Mouse (Mus musculus) c-Kit-positive CD71-positive TER-119-negative erythroid progenitor cells, embryonic 14.5 days (primary cell): ENCODE measurements around the gene Klk7.

ENCODE experiments used
- DNase-seq: peaks from one replicate; pipeline ENCODE4 v3.0.0-alpha.2; 2013; ENCODE audit warnings: low read depth

Gene Klk7

GRCm38 (mm10) chr7:43810994-43811393 is at the start of gene Klk7:
TSS of gene Klk7 (plus strand) at chr7:43811294.
- DNase-seq: no peak

GRCm38 (mm10) chr7:43766484-43766883 is 44.6 kb upstream of the Klk7 start:
- DNase-seq: no peak

- no peak for DNase-seq
These were observed 42.5 kb upstream of the Klk7 start, which contains the start of gene Klk12 for GRCm38 (mm10) chr7:43768597-43768996. TSS of gene Klk12 (plus strand) at chr7:43768897.

GRCm38 (mm10) chr7:43769636-43770035 is 41.5 kb upstream of the Klk7 start:
- DNase-seq: no peak

GRCm38 (mm10) chr7:43770701-43771100 is 40.4 kb upstream of the Klk7 start:
- no peak for DNase-seq

DNA sequence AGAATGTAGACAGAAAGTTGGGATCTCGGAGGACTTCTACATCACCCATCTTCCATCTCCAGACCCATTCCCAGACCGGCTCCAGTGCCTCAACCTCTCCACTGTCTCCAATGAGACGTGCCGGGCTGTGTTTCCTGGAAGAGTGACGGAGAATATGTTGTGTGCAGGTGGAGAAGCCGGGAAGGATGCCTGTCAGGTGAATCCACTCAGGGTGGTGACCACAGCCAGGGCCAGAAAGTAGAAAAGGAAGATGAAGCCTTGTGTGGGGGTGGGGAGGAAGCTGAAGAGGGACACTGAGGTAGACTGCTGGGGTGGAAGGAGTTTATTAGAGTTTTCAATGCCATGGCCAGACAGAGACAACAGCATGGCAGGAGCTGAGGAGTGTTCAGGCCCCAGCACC is 39.2 kb upstream of the Klk7 start:
- no peak for DNase-seq

DNA sequence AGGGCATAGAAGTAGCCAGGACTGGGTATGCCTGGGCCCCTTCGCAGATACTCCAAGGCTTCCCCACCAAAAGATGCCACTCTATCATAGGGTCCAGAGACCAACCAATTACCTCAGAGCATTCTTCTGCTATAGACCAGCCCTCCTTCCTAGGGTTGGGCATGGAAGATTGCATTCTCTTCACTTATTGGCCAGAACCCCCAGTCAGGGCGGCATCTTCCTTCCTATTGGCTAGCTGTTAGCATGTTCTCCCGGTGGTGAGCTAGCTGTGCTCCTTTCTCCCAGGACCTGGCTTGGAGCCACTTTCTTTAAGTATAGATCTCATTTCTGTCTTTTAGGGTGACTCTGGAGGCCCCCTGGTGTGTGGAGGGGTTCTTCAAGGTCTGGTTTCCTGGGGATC is 38.2 kb upstream of the Klk7 start:
- DNase-seq: no peak

GRCm38 (mm10) chr7:43774364-43774763 is 36.7 kb upstream of the Klk7 start, which contains the start of gene Klk11:
TSS of gene Klk11 (plus strand) at chr7:43774604.
- no peak for DNase-seq

GRCm38 (mm10) chr7:43774802-43775201 is 36.3 kb upstream of the Klk7 start:
- DNase-seq: no peak

GRCm38 (mm10) chr7:43775311-43776057 is 35.6 kb upstream of the Klk7 start:
- no peak for DNase-seq

DNA sequence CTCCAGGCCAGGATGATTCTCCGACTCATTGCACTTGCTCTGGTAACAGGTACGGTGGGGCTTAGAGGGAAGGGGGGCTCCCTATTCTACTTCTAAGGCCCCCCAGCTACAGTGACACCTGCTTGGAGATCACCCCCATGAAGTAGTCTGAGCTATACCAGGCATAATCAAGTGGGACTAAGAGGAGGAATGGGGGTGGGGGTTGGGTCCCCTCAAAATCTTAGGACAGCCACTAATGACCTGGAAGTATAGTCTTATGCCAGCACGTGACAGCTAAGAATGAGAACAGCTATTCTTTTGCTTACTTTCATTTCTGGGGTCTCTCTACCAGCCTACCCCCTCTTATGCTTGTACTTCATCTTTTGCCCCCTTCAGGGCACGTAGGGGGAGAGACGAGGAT is 34.6 kb upstream of the Klk7 start:
- DNase-seq: no peak

- DNase-seq: no peak
These were observed 33.7 kb upstream of the Klk7 start for GRCm38 (mm10) chr7:43777423-43777822.

DNA sequence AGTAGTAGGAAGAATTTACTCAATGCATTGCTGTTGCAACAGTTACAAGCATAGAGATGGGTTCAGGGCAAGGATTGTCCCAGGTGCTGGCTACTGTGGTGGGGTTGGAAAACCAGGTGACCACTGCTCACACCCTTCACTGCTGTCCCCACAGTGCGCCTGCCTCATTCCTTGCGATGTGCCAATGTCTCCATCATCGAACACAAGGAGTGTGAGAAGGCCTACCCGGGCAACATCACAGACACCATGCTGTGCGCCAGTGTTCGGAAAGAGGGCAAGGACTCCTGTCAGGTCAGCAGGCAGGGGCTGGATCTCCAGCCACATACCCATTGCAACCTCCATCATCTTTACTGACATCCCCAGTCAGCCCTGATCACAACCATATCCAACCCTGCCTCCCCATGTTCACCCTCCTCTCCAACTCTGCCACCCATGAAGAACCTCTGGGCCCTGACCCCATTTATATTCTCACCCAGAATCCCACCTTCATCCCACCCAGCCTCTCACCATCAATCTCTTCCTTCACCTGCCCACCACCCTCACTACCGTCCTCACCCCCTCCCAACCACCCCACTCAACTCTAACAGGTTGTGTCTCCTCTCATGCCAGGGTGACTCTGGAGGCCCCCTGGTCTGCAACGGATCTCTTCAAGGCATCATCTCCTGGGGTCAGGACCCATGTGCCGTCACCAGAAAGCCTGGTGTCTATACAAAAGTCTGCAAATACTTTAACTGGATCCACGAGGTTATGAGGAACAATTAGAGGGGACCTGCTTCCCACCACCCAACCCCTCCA is 32.7 kb upstream of the Klk7 start:
- DNase-seq: no peak

- no peak for DNase-seq
These were observed 30.9 kb upstream of the Klk7 start for GRCm38 (mm10) chr7:43780241-43780640.

GRCm38 (mm10) chr7:43780746-43781145 is 30.3 kb upstream of the Klk7 start, which contains the start of gene Klk10:
TSS of gene Klk10 (plus strand) at chr7:43781035.
- DNase-seq: no peak

- no peak for DNase-seq
These were observed 29.6 kb upstream of the Klk7 start for GRCm38 (mm10) chr7:43781541-43781940.

- DNase-seq: peak; percentile 20
These were observed 28.5 kb upstream of the Klk7 start for GRCm38 (mm10) chr7:43782275-43783265.

DNA sequence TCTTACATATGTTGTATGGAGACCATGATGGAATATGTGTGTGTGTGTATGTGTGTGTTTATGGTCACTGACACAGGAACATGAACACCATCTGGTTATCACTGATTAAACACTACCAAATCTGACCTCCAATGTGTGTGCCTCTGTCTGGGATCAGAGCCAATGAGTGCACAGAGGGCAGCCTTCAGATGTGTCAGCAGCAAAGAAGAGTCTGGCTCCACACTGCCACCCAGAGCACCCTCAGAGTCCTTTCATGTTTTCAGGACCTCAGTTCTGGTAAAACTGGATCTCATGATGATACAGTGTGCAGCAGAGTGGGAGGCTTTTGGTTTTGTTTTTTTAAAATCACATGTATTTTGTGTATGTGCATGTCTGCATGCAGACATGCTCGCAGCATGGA is 25.8 kb upstream of the Klk7 start:
- no peak for DNase-seq

GRCm38 (mm10) chr7:43788096-43788495 is 23.0 kb upstream of the Klk7 start:
- no peak for DNase-seq

DNA sequence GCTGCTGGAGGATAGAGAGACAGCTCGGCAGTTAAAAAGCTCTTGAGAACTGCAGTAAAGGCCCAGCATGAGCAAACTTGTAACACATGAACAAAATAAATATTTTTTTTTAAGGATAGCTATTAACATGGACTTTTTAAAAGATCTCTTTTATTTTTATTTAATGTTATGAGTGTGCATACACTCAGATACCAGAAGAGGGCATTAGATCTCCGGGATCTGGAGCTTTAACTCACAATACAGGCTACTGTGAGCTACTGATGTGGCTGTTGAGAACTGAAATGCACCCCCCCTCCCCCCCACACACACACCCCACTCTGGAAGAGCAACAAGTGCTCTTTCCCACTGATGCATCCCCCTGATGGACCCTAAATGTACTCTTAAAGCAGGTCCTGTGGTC is 21.8 kb upstream of the Klk7 start:
- DNase-seq: no peak

DNA sequence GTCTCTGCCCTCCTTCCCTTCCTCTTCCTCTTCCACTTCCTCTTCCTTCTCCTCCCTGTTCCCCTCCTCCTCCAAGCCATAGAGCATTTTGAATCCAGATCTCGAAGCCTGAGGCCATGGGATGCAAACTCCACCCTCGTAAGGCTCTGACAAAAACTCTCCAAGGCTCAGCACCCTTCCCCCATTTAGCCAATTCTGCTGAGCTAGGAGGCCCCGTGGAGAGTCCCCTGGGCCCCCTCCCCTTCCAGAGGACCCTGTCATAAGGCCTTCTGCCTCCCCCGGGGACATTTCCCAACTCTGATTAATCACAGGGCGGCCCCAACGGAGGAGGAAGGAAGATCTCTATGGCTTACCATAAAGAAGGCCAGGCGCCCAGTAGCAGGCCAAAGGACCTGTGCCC is 19.5 kb upstream of the Klk7 start, which contains the start of gene Klk9:
Gene Klk9, plus strand, starts transcription at position 301 of the 400 bp plus-strand sequence.
- no peak for DNase-seq

DNA sequence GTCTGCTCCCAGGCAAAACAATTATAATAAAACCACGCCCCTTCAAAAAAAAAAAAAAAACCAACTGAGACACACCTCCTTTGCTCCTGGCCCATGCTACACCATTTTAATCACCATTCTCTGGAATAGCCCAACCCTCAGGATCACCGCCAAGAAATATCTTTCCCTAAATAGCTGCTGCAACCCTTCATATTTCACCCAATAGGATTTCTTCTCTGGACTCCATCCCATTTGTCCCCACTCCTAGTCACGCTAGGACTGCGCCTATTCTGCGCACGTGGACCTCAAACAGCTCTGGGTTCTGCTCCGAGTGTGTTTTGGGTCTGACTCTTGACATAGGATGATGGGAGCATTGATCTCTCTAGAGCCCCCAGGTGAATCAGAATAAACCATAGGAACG is 14.7 kb upstream of the Klk7 start:
- DNase-seq: no peak
